Mouse (Mus musculus) small intestine, adult 2 months (tissue): ENCODE data around the gene Sema4d. TPM values are rescaled to one million over a fixed set of nuclear protein-coding genes. Genes with fewer than 3 reads are reported as not detected.

Experiments used
- H3K27ac ChIP-seq: fragments of 200-500 bp; 2 replicates; pipeline ENCODE4 v1.5.1; 2012; ENCODE audit warnings: low read depth, low read length, control low read depth, inconsistent platforms; ENCODE audit not compliant: insufficient read depth
- H3K27me3 ChIP-seq: fragments of 200-500 bp; 2 replicates; pipeline ENCODE4 v1.6.1; 2012; ENCODE audit warnings: mild to moderate bottlenecking, moderate library complexity, low read length, inconsistent platforms; ENCODE audit not compliant: control insufficient read depth, insufficient read depth
- H3K36me3 ChIP-seq: fragments of 200-500 bp; 2 replicates; pipeline ENCODE4 v1.6.1; 2012; ENCODE audit warnings: mild to moderate bottlenecking, low read length, control low read depth, inconsistent platforms; ENCODE audit not compliant: control insufficient read depth, insufficient read depth
- H3K4me1 ChIP-seq: fragments of 200-500 bp; 2 replicates; pipeline ENCODE4 v1.6.1; 2012; ENCODE audit warnings: low read length, inconsistent platforms, mixed read lengths; ENCODE audit not compliant: control insufficient read depth, insufficient read depth, insufficient read length
- H3K4me3 ChIP-seq: fragments of 200-500 bp; 2 replicates; pipeline ENCODE4 v1.5.1; 2012; ENCODE audit warnings: low read depth, mild to moderate bottlenecking, control low read depth, inconsistent platforms, low read length, moderate library complexity
- CTCF ChIP-seq: fragments of 200-500 bp; IDR thresholded peaks from 2 replicates; pipeline ENCODE4 v1.5.1; 2012; ENCODE audit warnings: low read depth, mild to moderate bottlenecking, control low read depth, inconsistent platforms, low read length, moderate library complexity, mixed read lengths; ENCODE audit not compliant: insufficient replicate concordance, insufficient read length; ENCODE audit errors: extremely low read depth
- POLR2A ChIP-seq: fragments of 200-500 bp; IDR thresholded peaks from 2 replicates; pipeline ENCODE4 v1.6.1; 2012; ENCODE audit warnings: low read depth, mild to moderate bottlenecking, control low read depth, inconsistent platforms, low read length, moderate library complexity
- WGBS: fragments of 180-500 bp; shearing (Covaris S2); methylation state at CpG from one replicate; pipeline ENCODE4 v1.1.7; 2018; 5-methylcytosine and 5-hydroxymethylcytosine counted together
- polyA plus RNA-seq: library from polyadenylated mRNA; depleted of rRNA; stranded (reverse); fragments of >200 nt; gene quantifications from 2 replicates; pipeline ENCODE4 v1.2.3, GENCODE M21; 2012; rRNA removed

Sema4d gene
- polyA plus RNA-seq, 1 experiment: 15.1 TPM

GRCm38 (mm10) chr13:51644829-51645789, 148.4 kb downstream of the Sema4d start, which contains the start of gene Cks2:
Gene Cks2, plus strand, starts transcription at chr13:51645232.
- Histone ChIP-seq H3K4me1 (no peaks in the 10 kb centered on the region), H3K36me3 (no peaks in the 10 kb centered on the region), H3K4me3 (peak within 1 kb of the TSS; percentile 73), H3K27me3 (no peaks in the 10 kb centered on the region), H3K27ac (peak within 1 kb of the TSS; percentile 81)
- no peak for TF ChIP-seq POLR2A
- TF ChIP-seq CTCF: no peak
- WGBS: 1% methylated on average over 83 of the region's 83 CpGs

- Histone ChIP-seq H3K36me3 (no peaks in the 10 kb centered on the region), H3K4me1 (no peaks in the 10 kb centered on the region), H3K27ac (peak overlapping the region; percentile 58), H3K4me3 (peak overlapping the region; percentile 73), H3K27me3 (no peaks in the 10 kb centered on the region)
- TF ChIP-seq CTCF (no peak), POLR2A (no peak)
- 20% methylated on average over 20 of the region's 20 CpGs for WGBS
Observed at GRCm38 (mm10) chr13:51643924-51644828, 149.4 kb downstream of the Sema4d start.

- no peak for TF ChIP-seq POLR2A
- TF ChIP-seq CTCF: no peak
- H3K36me3 ChIP-seq: no peaks in the 10 kb centered on the region
- no peak overlapping the region for H3K4me3 ChIP-seq
- 15% methylated on average over 11 of the region's 11 CpGs for WGBS
- no peaks in the 10 kb centered on the region for H3K4me1 ChIP-seq
- peak overlapping the region; percentile 68 for H3K27ac ChIP-seq
- H3K27me3 ChIP-seq: no peaks in the 10 kb centered on the region
Observed at GRCm38 (mm10) chr13:51642171-51642778, 151.3 kb downstream of the Sema4d start.

GRCm38 (mm10) chr13:51641424-51641823, 152.1 kb downstream of the Sema4d start:
- Histone ChIP-seq H3K4me1 (no peaks in the 10 kb centered on the region), H3K27ac (no peak overlapping the region), H3K27me3 (no peaks in the 10 kb centered on the region), H3K36me3 (no peaks in the 10 kb centered on the region), H3K4me3 (no peak overlapping the region)
- WGBS: 84% methylated on average over 3 of the region's 3 CpGs
- TF ChIP-seq CTCF (no peak), POLR2A (no peak)

- H3K4me1 ChIP-seq: no peaks in the 10 kb centered on the region
- no peak for TF ChIP-seq CTCF
- TF ChIP-seq POLR2A: no peak
- no peaks in the 10 kb centered on the region for H3K27me3 ChIP-seq
- H3K4me3 ChIP-seq: no peak overlapping the region
- H3K36me3 ChIP-seq: no peaks in the 10 kb centered on the region
- no peak overlapping the region; the same call in 1 of the 2 replicates for H3K27ac ChIP-seq
- WGBS: 82% methylated on average over 4 of the region's 4 CpGs
Observed at GRCm38 (mm10) chr13:51638958-51639357, 154.6 kb downstream of the Sema4d start.

Other genes with a start within 250 kb of the Sema4d start
- 0.08 and 0.28 TPM in 2 replicates for gene Shc3, start 224.3 kb downstream of the Sema4d start, polyA plus RNA-seq
- gene Cks2, start 148.5 kb downstream of the Sema4d start, polyA plus RNA-seq: 24.2 and 32.5 TPM in 2 replicates
- 7.8 and 15.3 TPM in 2 replicates for gene Secisbp2, start 142.1 kb downstream of the Sema4d start, polyA plus RNA-seq
- gene Gadd45g, start 52.9 kb upstream of the Sema4d start, polyA plus RNA-seq: 19.1 and 42.2 TPM in 2 replicates